8 mouse cellular contexts compared by ENCODE assay signal in genomic region chr3:37758124-37758523, GRCm38 (mm10). TPM values are rescaled to one million over a fixed set of nuclear protein-coding genes. Genes with fewer than 3 reads are reported as not detected.
DNase-seq lines count a peak whose midpoint lies in the region; ATAC-seq and TF ChIP-seq lines count a peak whose summit lies in the region.

No protein-coding gene starts in this region.

- no peaks in the 10 kb centered on the region for H3K9me3 ChIP-seq in neural tube, embryonic 15.5 days (replicated peaks)

- peak; percentile 85 for ATAC-seq in neural tube, embryonic 15.5 days (ENCODE audit: low FRiP score)

- no peak overlapping the region for H3K9ac ChIP-seq in neural tube, embryonic 15.5 days (replicated peaks)

- peak; percentile 34 for DNase-seq in cerebellum, adult 11-12 months
- no peak for DNase-seq in cerebellum, adult 11 months
- DNase-seq in cerebellum, postnatal 36 days: peak; percentile 30 to 42
- peak; percentile 78 for DNase-seq in heart, adult 8-10 months (ENCODE audit: low spot score)
- peak; percentile 50 for DNase-seq in kidney, adult 11 months
- peak; percentile 40 for DNase-seq in lung, adult 2 months
- DNase-seq in adipocyte (ENCODE audit: low spot score): no peak

- H3K4me3 ChIP-seq in lung, adult 2 months (replicated peaks; ENCODE audit: extremely low read depth, low read depth, low read length): no peak overlapping the region
- H3K4me3 ChIP-seq in neural tube, embryonic 15.5 days (replicated peaks): no peak overlapping the region

- peak overlapping the region; percentile 47 for H3K4me2 ChIP-seq in neural tube, embryonic 15.5 days

- TF ChIP-seq CTCF in lung, adult 2 months (IDR thresholded peaks at IDR 0.05; ENCODE audit: insufficient read depth, low read length): no peak

- H3K27ac ChIP-seq in neural tube, embryonic 15.5 days (replicated peaks): peak overlapping the region; percentile 56; the same call in 1 of the 2 replicates

- H3K27me3 ChIP-seq in neural tube, embryonic 15.5 days (replicated peaks): no peaks in the 10 kb centered on the region

- no peak for TF ChIP-seq POLR2A in lung, adult 2 months (IDR thresholded peaks at IDR 0.05; ENCODE audit: borderline replicate concordance, extremely low read depth, low read depth, low read length)

- 6% methylated on average over 12 of the region's 12 CpGs for WGBS in lung, adult 2 months
- WGBS in neural tube, embryonic 15.5 days: 6% methylated on average over 12 of the region's 12 CpGs

- H3K36me3 ChIP-seq in neural tube, embryonic 15.5 days: no peaks in the 10 kb centered on the region

- peaks cover 14% of the 10 kb centered on the region for H3K4me1 ChIP-seq in lung, adult 2 months (ENCODE audit: control insufficient read depth, insufficient read depth, low read length)
- peaks cover 9% of the 10 kb centered on the region for H3K4me1 ChIP-seq in neural tube, embryonic 15.5 days

RNA-seq across cellular contexts. Expression of gene Gm5148, which starts 33.8 kb away (rescaled TPM):
- not detected for total RNA-seq in heart, adult 8-10 months (2022)
- 7.1 and 9.5 TPM in 2 replicates for polyA plus RNA-seq in lung, adult 2 months (2012; rRNA removed)
- 9.2 and 15.2 TPM in 2 replicates for polyA plus RNA-seq in neural tube, embryonic 15.5 days (2015; fragmentation: Nextera tagmentation; extraction: Ambion mirVana)

Comparison
In these comparisons a context has a peak if more than half of its experiments do, and no peak if none do; other contexts are left out.
1. DNase-seq: peak in cerebellum, adult 11-12 months (single experiment), cerebellum, postnatal 36 days (2 of 2), heart, adult 8-10 months (single experiment), kidney, adult 11 months (single experiment) and lung, adult 2 months (single experiment); none in cerebellum, adult 11 months (single experiment) and adipocyte (single experiment).